Mouse (Mus musculus) bone marrow, adult 2 months (tissue): Measurements from ENCODE around the gene Bcas3.

Source experiments
- CTCF ChIP-seq: fragments of 200-500 bp; IDR thresholded peaks from 2 replicates; pipeline ENCODE4 v1.5.1; 2011; ENCODE audit warnings: low read length, control low read depth; ENCODE audit not compliant: control insufficient read depth, insufficient read depth
- POLR2A ChIP-seq: fragments of 200-500 bp; IDR thresholded peaks from 2 replicates; pipeline ENCODE4 v1.6.1; 2011; ENCODE audit warnings: low read depth, mild to moderate bottlenecking, control low read depth, low read length, borderline replicate concordance; ENCODE audit not compliant: control insufficient read depth

DNA sequence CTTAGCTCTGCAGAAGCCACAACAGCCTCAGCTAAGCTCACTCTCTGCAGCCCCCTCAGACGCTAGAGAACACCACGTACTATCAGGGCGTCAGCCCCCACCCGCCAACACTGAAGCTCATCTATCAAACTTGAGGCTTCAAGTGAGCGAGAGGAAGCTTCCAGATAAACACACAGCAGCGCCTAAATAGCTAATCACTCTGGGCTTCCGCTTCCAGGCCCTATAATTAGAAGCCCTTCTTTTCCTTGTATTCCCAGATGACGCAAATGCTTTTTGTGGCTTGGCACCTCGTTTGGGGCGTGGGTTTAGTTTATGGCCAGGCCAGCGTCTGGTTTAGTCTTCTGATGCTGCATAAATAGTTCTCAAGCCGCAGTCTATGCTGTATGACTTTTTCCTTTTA is 139.3 kb downstream of the Bcas3 start:
- TF ChIP-seq POLR2A (no peak), CTCF (no peak)
